Mouse (Mus musculus) granulocyte monocyte progenitor cell, adult 5-6 weeks (primary cell): Measurements from ENCODE around the gene Phf12. TPM values are rescaled to one million over a fixed set of nuclear protein-coding genes. Genes with fewer than 3 reads are reported as not detected.

Experiments used
- ATAC-seq: replicated peaks from 2 replicates; pipeline ENCODE4 v1.8.0; 2016; ENCODE audit warnings: mild to moderate bottlenecking, moderate TSS enrichment, inconsistent platforms; ENCODE audit not compliant: poor library complexity, severe bottlenecking
- total RNA-seq, 2 experiments: library from RNA; stranded (forward) in 1 of 2; stranded (reverse) in 1 of 2; fragments of 200-712, 200-1000 nt in 1 of 2; fragments of >200 nt in 1 of 2; fragmentation: Nextera tagmentation in 1 of 2; gene quantifications; 2 replicates each; pipeline ENCODE4 v1.2.3; 2014 to 2017

Gene Phf12
- total RNA-seq, 2 experiments from 2014 or later = 28.2 to 57.7 TPM

DNA sequence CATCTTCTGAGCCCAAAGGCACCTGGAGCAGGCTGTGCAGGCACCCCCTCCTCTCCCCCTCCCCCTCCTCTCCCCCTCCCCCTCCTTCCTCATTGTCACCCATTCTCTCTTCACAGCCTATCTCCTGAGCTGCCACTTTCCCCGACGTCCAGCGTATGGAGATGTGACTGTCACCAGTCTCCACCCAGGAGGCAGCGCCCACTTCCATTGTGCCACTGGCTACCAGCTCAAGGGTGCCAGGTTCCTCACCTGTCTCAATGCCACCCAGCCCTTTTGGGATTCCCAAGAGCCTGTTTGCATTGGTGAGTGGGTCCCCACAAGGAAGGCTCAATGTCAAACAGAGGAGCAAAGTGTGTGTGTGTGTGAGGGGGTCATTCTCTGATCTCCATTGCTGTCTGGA is 13.8 kb upstream of the Phf12 start:
- ATAC-seq = no peak

GRCm38 (mm10) chr11:77970718-77971117 is 11.8 kb upstream of the Phf12 start:
- no peak for ATAC-seq

DNA sequence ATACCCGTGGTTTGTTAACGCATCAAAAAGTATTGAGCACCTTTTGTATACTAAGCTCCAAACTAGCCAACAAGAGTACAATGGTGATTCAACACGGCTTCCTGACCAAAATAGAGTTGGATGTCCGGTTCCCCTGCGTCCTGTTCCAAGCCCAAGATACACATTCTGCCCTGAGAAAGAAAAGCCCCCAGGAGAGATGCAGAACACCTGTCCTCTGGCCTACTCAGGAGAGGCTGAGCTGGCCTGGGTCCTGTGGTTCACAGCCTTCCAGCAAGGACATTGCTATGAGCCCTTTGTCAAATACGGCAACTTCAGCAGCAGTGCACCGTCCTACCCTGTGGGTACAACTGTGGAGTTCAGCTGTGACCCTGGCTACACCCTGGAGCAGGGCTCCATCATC is 9.0 kb upstream of the Phf12 start:
- ATAC-seq = no peak

GRCm38 (mm10) chr11:77974325-77974724 is 8.2 kb upstream of the Phf12 start:
- no peak for ATAC-seq

DNA sequence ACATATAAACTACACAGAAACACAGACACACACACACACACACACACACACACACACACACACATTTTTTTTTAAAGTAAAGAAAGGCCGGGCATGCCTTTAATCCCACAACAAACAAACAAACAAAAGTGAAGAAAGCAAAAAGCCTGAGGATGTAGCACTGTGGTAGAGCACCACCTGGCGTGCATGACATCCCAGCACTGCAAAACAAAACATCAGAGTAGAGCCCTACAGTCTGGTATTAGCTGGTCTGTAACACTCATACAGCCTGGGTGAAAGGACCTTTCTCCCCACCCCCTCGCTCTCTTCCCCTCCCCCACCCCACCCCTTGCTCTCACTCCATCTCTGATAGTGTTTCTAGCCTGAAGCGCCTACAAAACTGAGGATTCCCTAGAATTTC is 6.7 kb upstream of the Phf12 start:
- no peak for ATAC-seq

GRCm38 (mm10) chr11:77978161-77978560 is 4.4 kb upstream of the Phf12 start:
- no peak for ATAC-seq

GRCm38 (mm10) chr11:77979221-77979809 is 3.2 kb upstream of the Phf12 start:
- no peak for ATAC-seq

- peak; percentile 18 for ATAC-seq
Observed at GRCm38 (mm10) chr11:77980281-77981204, 2.0 kb upstream of the Phf12 start.

- peak; percentile 67 for ATAC-seq
Observed at GRCm38 (mm10) chr11:77981609-77982440, 729 bp upstream of the Phf12 start.

DNA sequence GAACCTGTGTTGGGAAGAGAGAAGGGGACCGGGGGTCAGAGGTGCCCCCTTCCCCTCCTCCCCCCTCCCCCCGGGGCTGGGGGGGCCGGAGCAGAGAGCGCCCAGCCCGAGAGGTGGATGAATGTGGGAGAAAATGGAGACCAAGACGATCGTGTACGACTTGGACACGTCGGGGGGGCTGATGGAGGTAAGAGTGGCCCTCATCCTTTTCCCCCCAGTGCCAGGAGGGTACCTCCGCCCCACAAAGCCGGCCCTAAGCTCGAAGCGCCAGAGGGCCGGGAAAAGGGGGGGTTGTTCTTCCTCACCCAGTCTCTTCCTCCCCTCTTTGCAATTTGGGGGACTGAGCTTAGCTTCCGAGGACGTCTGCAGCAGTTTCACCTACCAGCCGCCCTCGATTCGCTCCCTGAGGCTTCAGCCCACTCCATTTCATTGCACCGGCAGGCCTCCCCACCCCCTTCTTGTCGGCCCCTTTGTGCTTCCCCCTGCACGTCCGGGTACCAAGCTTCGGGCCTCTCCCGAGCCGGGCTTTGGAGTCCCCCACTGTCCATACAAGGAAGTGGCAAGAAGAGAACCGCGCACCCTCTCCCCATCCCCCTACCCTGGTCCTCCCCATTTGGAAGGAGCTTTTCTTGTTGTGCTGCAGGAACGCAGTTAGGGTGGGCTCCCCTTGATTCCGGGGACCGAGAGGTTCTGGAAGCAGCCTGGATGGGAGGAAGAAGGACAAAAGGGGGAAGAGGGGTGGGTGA is 810 bp downstream of the Phf12 start:
- ATAC-seq = peak; percentile 13; the same call in 1 of the 2 replicates

- ATAC-seq = no peak
Observed at GRCm38 (mm10) chr11:77983937-77984835, 1.6 kb downstream of the Phf12 start.

GRCm38 (mm10) chr11:77984836-77985231 is 2.3 kb downstream of the Phf12 start:
- no peak for ATAC-seq

GRCm38 (mm10) chr11:77985541-77986065 is 3.0 kb downstream of the Phf12 start:
- no peak for ATAC-seq

- no peak for ATAC-seq
Observed at GRCm38 (mm10) chr11:77989071-77989690, 6.6 kb downstream of the Phf12 start.

DNA sequence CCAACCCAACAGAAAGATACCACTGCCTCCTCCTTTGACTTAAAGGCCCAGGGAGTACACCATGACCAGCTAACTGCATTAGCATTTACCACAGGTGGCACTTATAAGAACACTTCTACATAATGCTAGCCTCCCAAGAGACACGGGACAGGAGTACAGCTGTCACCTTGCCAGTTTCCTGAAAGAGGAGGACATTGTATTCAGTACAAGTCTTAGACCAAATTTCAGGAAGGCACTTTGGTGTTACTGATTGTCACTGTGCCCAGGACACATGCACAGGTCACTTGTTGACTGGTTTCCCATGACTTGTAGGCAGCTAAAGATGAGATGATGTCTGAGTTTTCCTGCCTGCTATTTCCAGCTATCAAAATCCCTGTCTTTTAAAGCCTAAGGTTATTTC is 13.0 kb downstream of the Phf12 start:
- no peak for ATAC-seq

DNA sequence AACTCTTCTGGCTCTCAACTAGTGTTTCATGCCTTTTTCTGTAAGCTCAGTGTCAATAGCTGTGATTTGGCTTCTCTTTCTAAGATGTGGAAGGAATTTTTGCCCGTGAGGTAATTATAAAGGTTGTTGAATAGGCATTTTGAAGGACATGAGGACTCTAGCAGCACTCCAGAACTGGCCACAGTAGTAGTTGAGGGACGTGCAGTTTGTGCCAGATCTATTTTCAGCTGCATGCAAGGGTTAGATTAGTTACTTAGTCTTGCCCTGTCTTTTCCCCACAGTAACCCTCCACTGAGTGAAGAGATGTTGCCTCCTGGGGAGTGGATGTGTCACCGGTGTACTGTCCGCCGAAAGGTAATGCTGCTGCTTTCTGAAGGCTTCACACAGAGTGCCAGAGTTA is 23.9 kb downstream of the Phf12 start:
- ATAC-seq = no peak

DNA sequence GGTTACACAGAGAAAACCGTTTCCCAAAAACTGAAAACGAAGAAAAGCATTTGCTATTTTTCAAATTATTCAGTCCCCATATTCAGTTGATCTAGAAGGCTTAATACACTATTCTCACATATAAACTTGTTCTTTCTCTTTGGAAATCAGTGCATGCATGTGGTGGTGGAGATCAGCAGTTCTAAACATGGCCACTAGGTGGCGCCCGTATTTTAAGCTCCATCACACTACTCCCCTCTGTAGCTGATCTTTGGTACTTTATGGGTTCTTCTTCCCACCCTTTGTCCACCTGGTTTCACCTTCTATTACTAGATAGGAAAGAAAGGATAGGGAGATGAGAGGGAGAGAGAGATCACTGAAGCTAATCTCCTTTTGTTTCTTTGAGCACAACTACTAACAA is 37.1 kb downstream of the Phf12 start:
- ATAC-seq = peak; percentile 62

GRCm38 (mm10) chr11:78023607-78024006 is 41.1 kb downstream of the Phf12 start:
- peak; percentile 44; the same call in 1 of the 2 replicates for ATAC-seq
